Mouse (Mus musculus) MEL (cell line): ENCODE measurements around the gene Med13. TPM values are rescaled to one million over a fixed set of nuclear protein-coding genes. Genes with fewer than 3 reads are reported as not detected.

ENCODE experiments used
- DNase-seq: peaks from one replicate; pipeline ENCODE4 v3.0.0; 2011; ENCODE audit warnings: low read depth, low spot score
- H3K27ac ChIP-seq: 2 replicates; pipeline ENCODE4 v1.5.1; 2012; ENCODE audit warnings: low read depth, mild to moderate bottlenecking, control low read depth, low read length, moderate library complexity; ENCODE audit not compliant: control insufficient read depth
- H3K27me3 ChIP-seq, 2 experiments: fragments of 150-350 bp in 1 of 2; sonication (generic) in 1 of 2; 2 replicates each; pipeline ENCODE4 v1.6.1; 2012; ENCODE audit warnings: low read length in 2 of 2, mild to moderate bottlenecking in 2 of 2, improper control_type of control experiment in 1 of 2, moderate library complexity in 1 of 2; ENCODE audit not compliant: insufficient read depth in 2 of 2, control insufficient read depth in 1 of 2
- H3K36me3 ChIP-seq, 2 experiments: 2 replicates each; pipeline ENCODE4 v1.6.1; 2012 to 2014; ENCODE audit warnings: low read length in 2 of 2, improper control_type of control experiment in 1 of 2, inconsistent platforms in 1 of 2, mild to moderate bottlenecking in 1 of 2; ENCODE audit not compliant: insufficient read depth in 2 of 2, control insufficient read depth in 1 of 2
- H3K4me1 ChIP-seq, 2 experiments: fragments of 150-350 bp in 1 of 2; sonication (generic) in 1 of 2; 2 replicates each; pipeline ENCODE4 v1.6.1; 2012; ENCODE audit warnings: low read length in 2 of 2, improper control_type of control experiment in 1 of 2, mild to moderate bottlenecking in 1 of 2; ENCODE audit not compliant: insufficient read depth in 2 of 2, control insufficient read depth in 1 of 2
- H3K4me3 ChIP-seq, 2 experiments: fragments of 150-350 bp in 1 of 2; sonication (generic) in 1 of 2; 2 replicates each; pipeline ENCODE4 v1.5.1; 2012; ENCODE audit warnings: low read depth in 2 of 2, low read length in 2 of 2, mild to moderate bottlenecking in 2 of 2, moderate library complexity in 2 of 2, control low read depth in 1 of 2, improper control_type of control experiment in 1 of 2; ENCODE audit not compliant: control insufficient read depth in 1 of 2, insufficient read depth in 1 of 2
- H3K79me2 ChIP-seq: 2 replicates; pipeline ENCODE4 v1.6.1; 2012; ENCODE audit warnings: mild to moderate bottlenecking, low read length, moderate library complexity; ENCODE audit not compliant: control insufficient read depth, poor library complexity, insufficient read depth
- H3K9ac ChIP-seq: 2 replicates; pipeline ENCODE4 v1.6.1; 2012; ENCODE audit warnings: low read depth, mild to moderate bottlenecking, control low read depth, low read length, moderate library complexity; ENCODE audit not compliant: control insufficient read depth, poor library complexity, severe bottlenecking
- H3K9me3 ChIP-seq: fragments of 150-350 bp; sonication (generic); replicated peaks from 2 replicates; pipeline ENCODE4 v1.6.1; 2012; ENCODE audit warnings: mild to moderate bottlenecking, low read length, improper control_type of control experiment, moderate library complexity; ENCODE audit not compliant: insufficient read depth
- BHLHE40 ChIP-seq: IDR thresholded peaks from 2 replicates; pipeline ENCODE4 v1.6.1; 2012; ENCODE audit warnings: low read depth, mild to moderate bottlenecking, inconsistent platforms, low read length, improper control_type of control experiment, borderline replicate concordance
- CTCF ChIP-seq, 3 experiments: IDR thresholded peaks in 2 of 3; conservative IDR thresholded peaks in 1 of 3; 2 replicates each; pipeline ENCODE4 v1.5.1; 2011 to 2012; ENCODE audit warnings: low read length in 3 of 3, low read depth in 2 of 3, mild to moderate bottlenecking in 2 of 3, improper control_type of control experiment in 1 of 3, inconsistent platforms in 1 of 3, mixed read lengths in 1 of 3, moderate library complexity in 1 of 3; ENCODE audit not compliant: control insufficient read depth in 1 of 3, insufficient read depth in 1 of 3, poor library complexity in 1 of 3, severe bottlenecking in 1 of 3
- E2F4 ChIP-seq: IDR thresholded peaks from 2 replicates; pipeline ENCODE4 v1.6.1; 2011; ENCODE audit warnings: low read depth, low read length, improper control_type of control experiment, borderline replicate concordance
- EP300 ChIP-seq, 2 experiments: IDR thresholded peaks; 2 replicates each; pipeline ENCODE4 v1.6.1; 2011; ENCODE audit warnings: improper control_type of control experiment in 2 of 2, low read length in 2 of 2, low read depth in 1 of 2, mild to moderate bottlenecking in 1 of 2
- ETS1 ChIP-seq: IDR thresholded peaks from 2 replicates; pipeline ENCODE4 v1.6.1; 2012; ENCODE audit warnings: low read depth, mild to moderate bottlenecking, inconsistent platforms, low read length, improper control_type of control experiment, moderate library complexity
- GATA1 ChIP-seq: IDR thresholded peaks from 2 replicates; pipeline ENCODE4 v1.6.1; 2011; ENCODE audit warnings: low read depth, low read length, improper control_type of control experiment
- HCFC1 ChIP-seq: IDR thresholded peaks from 2 replicates; pipeline ENCODE4 v1.6.1; 2012; ENCODE audit warnings: low read depth, mild to moderate bottlenecking, inconsistent platforms, low read length, improper control_type of control experiment, moderate library complexity
- JUND ChIP-seq: IDR thresholded peaks from 2 replicates; pipeline ENCODE4 v1.6.1; 2011; ENCODE audit warnings: low read depth, mild to moderate bottlenecking, improper control_type of control experiment, low read length
- KAT2A ChIP-seq: conservative IDR thresholded peaks from 2 replicates; pipeline ENCODE4 v1.6.1; 2012; ENCODE audit warnings: low read depth, low read length, improper control_type of control experiment, inconsistent platforms
- MAX ChIP-seq: IDR thresholded peaks from 2 replicates; pipeline ENCODE4 v1.6.1; 2011; ENCODE audit warnings: low read length, improper control_type of control experiment
- MAZ ChIP-seq: IDR thresholded peaks from 2 replicates; pipeline ENCODE4 v1.6.1; 2012; ENCODE audit warnings: low read depth, mild to moderate bottlenecking, inconsistent platforms, low read length, improper control_type of control experiment
- MEF2A ChIP-seq: IDR thresholded peaks from 2 replicates; pipeline ENCODE4 v1.6.1; 2014; ENCODE audit warnings: low read depth, mild to moderate bottlenecking, inconsistent platforms, low read length, improper control_type of control experiment; ENCODE audit not compliant: poor library complexity, insufficient replicate concordance, severe bottlenecking; ENCODE audit errors: extremely low read depth
- MXI1 ChIP-seq: IDR thresholded peaks from 2 replicates; pipeline ENCODE4 v1.6.1; 2011; ENCODE audit warnings: mild to moderate bottlenecking, low read depth, low read length, improper control_type of control experiment
- MYB ChIP-seq: IDR thresholded peaks from 2 replicates; pipeline ENCODE4 v1.6.1; 2011; ENCODE audit warnings: mild to moderate bottlenecking, low read depth, low read length, improper control_type of control experiment
- MYC ChIP-seq: IDR thresholded peaks from 2 replicates; pipeline ENCODE4 v1.6.1; 2011; ENCODE audit warnings: low read depth, mild to moderate bottlenecking, low read length, improper control_type of control experiment, moderate library complexity
- NELFE ChIP-seq: IDR thresholded peaks from 2 replicates; pipeline ENCODE4 v1.6.1; 2011; ENCODE audit warnings: low read depth, low read length, improper control_type of control experiment
- NRF1 ChIP-seq: IDR thresholded peaks from 2 replicates; pipeline ENCODE4 v1.6.1; 2014; ENCODE audit warnings: low read depth, mild to moderate bottlenecking, inconsistent platforms, low read length, improper control_type of control experiment, moderate library complexity; ENCODE audit not compliant: poor library complexity, insufficient read depth, severe bottlenecking
- POLR2AphosphoS2 ChIP-seq: IDR thresholded peaks from 2 replicates; pipeline ENCODE4 v1.6.1; 2011; ENCODE audit warnings: low read length, improper control_type of control experiment
- POLR2AphosphoS5 ChIP-seq: IDR thresholded peaks from 2 replicates; pipeline ENCODE4 v1.6.1; 2012; ENCODE audit warnings: low read depth, borderline replicate concordance, mild to moderate bottlenecking, inconsistent platforms, low read length, moderate library complexity, mixed read lengths
- RCOR1 ChIP-seq: IDR thresholded peaks from 2 replicates; pipeline ENCODE4 v1.6.1; 2012; ENCODE audit warnings: low read depth, mild to moderate bottlenecking, inconsistent platforms, low read length, improper control_type of control experiment
- SIN3A ChIP-seq: IDR thresholded peaks from 2 replicates; pipeline ENCODE4 v1.6.1; 2012; ENCODE audit warnings: low read length, improper control_type of control experiment, inconsistent platforms
- SMC3 ChIP-seq: IDR thresholded peaks from 2 replicates; pipeline ENCODE4 v1.6.1; 2011; ENCODE audit warnings: low read depth, low read length, improper control_type of control experiment
- TAL1 ChIP-seq: IDR thresholded peaks from 2 replicates; pipeline ENCODE4 v1.6.1; 2012; ENCODE audit warnings: mild to moderate bottlenecking, inconsistent platforms, low read length, moderate library complexity, mixed read lengths
- TBP ChIP-seq: IDR thresholded peaks from 2 replicates; pipeline ENCODE4 v1.8.0; 2011; ENCODE audit warnings: low read depth, low read length, improper control_type of control experiment
- TCF12 ChIP-seq: IDR thresholded peaks from 2 replicates; pipeline ENCODE4 v1.6.1; 2014; ENCODE audit warnings: low read depth, mild to moderate bottlenecking, inconsistent platforms, low read length, improper control_type of control experiment, moderate library complexity
- UBTF ChIP-seq: IDR thresholded peaks from 2 replicates; pipeline ENCODE4 v1.6.1; 2012; ENCODE audit warnings: low read depth, mild to moderate bottlenecking, inconsistent platforms, low read length, improper control_type of control experiment, moderate library complexity, borderline replicate concordance; ENCODE audit not compliant: insufficient read depth
- ZKSCAN1 ChIP-seq: IDR thresholded peaks from 2 replicates; pipeline ENCODE4 v1.6.1; 2012; ENCODE audit warnings: low read depth, mild to moderate bottlenecking, inconsistent platforms, low read length, improper control_type of control experiment, moderate library complexity
- ZMIZ1 ChIP-seq: IDR thresholded peaks from 2 replicates; pipeline ENCODE4 v1.6.1; 2012; ENCODE audit warnings: low read depth, mild to moderate bottlenecking, inconsistent platforms, low read length, improper control_type of control experiment, moderate library complexity
- polyA plus RNA-seq, 2 experiments: library from polyadenylated mRNA; stranded (reverse) in 1 of 2; unstranded in 1 of 2; fragments of >175 nt in 1 of 2; fragments of >200 nt in 1 of 2; gene quantifications; 2 replicates each; pipeline versions ENCODE4 v1.2.1 to v1.2.4; 2012; ENCODE audit warnings: low replicate concordance in 2 of 2, low read depth in 1 of 2; ENCODE audit not compliant: insufficient read length in 2 of 2, insufficient read depth in 1 of 2, missing spikeins in 1 of 2
- total RNA-seq: library from RNA; depleted of rRNA; stranded (reverse); fragments of 300-350 nt; gene quantifications from 2 replicates; pipeline ENCODE4 v1.2.3, GENCODE M21; 2012

Med13 gene
- total and polyA plus RNA-seq, 3 experiments = 23.3 to 114 (median 26.4) TPM

DNA sequence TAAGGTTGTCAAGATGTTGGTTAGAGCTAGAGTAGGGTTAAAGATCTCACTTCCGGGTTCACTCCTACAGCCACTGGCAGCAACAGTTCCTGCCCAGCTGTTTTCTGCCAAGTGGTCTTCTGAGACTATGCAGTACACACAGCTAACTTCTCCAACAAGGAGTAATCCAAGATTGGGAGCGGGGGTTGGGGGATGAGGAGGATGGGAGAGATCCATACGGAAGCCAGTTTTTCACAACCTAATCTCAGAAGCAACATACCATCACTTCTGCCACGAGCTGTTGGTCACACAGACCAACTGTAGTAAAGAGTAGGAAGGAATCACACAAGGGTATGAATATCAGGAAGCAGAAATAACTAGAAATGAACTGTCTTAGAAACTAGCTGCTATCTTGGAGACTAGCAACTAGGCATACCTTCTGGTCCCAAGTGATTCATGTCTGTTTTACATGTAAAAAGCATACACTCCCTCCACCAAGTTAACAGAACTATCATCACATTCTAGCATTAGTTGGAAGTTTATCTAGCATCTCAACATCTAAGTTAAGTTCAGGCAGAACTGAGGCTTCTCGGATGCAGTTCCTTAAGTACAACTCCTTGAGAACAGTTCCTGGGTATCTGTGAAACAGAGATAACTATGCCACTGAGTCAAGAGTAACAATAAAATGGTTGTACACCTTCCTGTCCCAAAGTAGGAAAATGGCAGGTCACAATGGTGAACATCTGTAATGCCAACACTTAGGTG, 7.5 kb upstream of the Med13 start:
- Histone ChIP-seq H3K27ac (no peak overlapping the region), H3K9ac (no peak overlapping the region), H3K4me3 (no peak overlapping the region), H3K27me3 (no peaks in the 10 kb centered on the region), H3K36me3 (peaks cover 0 to 8% of the 10 kb centered on the region in 2 experiments; a peak in 2 of 4 replicates), H3K79me2 (no peaks in the 10 kb centered on the region), H3K4me1 (peaks cover 6 to 10% of the 10 kb centered on the region in 2 experiments; a peak in 3 of 4 replicates), H3K9me3 (no peaks in the 10 kb centered on the region)
- peak; percentile 72 for DNase-seq
- TF ChIP-seq TCF12 (peak; percentile 37; the same call in 1 of the 2 replicates), E2F4 (no peak), UBTF (no peak), GATA1 (peak; percentile 70), TAL1 (peak; percentile 33; the same call in 1 of the 2 replicates), RCOR1 (peak; percentile 54), EP300 (IDR thresholded peaks at IDR 0.05; ENCODE audit: low read depth in 1 of 2, low read length in 2 of 2) (peak; percentile 54 to 56; a peak in 3 of 4 replicates)

DNA sequence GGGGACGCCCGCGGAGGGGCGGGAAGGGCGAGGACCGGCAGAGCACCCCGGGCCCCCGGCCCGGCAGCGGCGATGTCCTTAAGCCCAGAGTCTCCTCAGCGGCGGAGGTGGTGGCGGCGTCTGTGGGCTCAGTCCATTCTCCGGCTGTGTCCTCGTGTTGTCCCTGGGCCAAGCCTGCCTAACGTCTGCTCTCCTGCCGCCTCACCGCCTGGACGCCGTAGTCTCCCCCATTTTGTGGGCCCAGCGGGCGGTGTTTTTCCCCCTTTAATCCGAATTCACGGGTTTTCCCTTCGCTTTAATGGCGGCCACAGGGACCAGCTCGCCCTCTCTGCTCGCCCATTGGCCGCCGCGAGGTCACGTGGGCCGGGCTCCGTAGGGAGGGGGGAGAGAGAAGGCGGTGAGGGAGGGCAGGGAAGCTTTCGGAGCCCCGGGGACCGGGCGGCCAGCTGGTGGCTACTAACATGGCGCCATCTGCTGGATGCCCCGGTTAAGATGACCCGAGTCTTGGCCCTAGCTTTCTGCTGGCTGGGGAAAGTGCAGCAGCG, 654 bp upstream of the Med13 start:
- DNase-seq = peak; percentile 99
- H3K4me1 ChIP-seq = peaks cover 8 to 14% of the 10 kb centered on the region in 2 experiments
- H3K9me3 ChIP-seq = no peaks in the 10 kb centered on the region
- no peaks in the 10 kb centered on the region for H3K27me3 ChIP-seq
- peak overlapping the region; percentile 95 for H3K9ac ChIP-seq
- peaks cover 44% of the 10 kb centered on the region for H3K79me2 ChIP-seq
- peaks cover 16 to 27% of the 10 kb centered on the region in 2 experiments for H3K36me3 ChIP-seq
- H3K4me3 ChIP-seq = peak overlapping the region; percentile 74 to 85
- peak overlapping the region; percentile 87 for H3K27ac ChIP-seq
- TF ChIP-seq MAX (peak; percentile 96), SMC3 (peak; percentile 75), MXI1 (peak; percentile 72), E2F4 (no peak), CTCF (IDR thresholded peaks at IDR 0.05 in 2 of 3, conservative IDR thresholded peaks at IDR 0.05 in 1 of 3; ENCODE audit: control insufficient read depth in 1 of 3, insufficient read depth in 1 of 3, low read depth in 2 of 3, low read length in 3 of 3, poor library complexity in 1 of 3, severe bottlenecking in 1 of 3) (peak; percentile 56 to 97 (median 85); a peak in 5 of 6 replicates), BHLHE40 (peak; percentile 31; the same call in 1 of the 2 replicates), RCOR1 (0 out of 2 replicates have a peak, but pooled peaks have one; percentile 48), JUND (no peak), MYB (no peak), ZKSCAN1 (no peak), POLR2AphosphoS5 (no peak), POLR2AphosphoS2 (peak; percentile 86), MAZ (peak; percentile 98), HCFC1 (peak; percentile 81), MYC (no peak), UBTF (no peak; the same call in 1 of the 2 replicates), MEF2A (no peak), GATA1 (no peak), ETS1 (peak; percentile 63), KAT2A (no peak; the same call in 1 of the 2 replicates), NELFE (peak; percentile 96), TBP (peak; percentile 87), SIN3A (peak; percentile 85), TAL1 (no peak), NRF1 (no peak), ZMIZ1 (peak; percentile 84)
